Mouse (Mus musculus) heart, postnatal 14 days (tissue): ENCODE results near the gene Snd1. TPM values are rescaled to one million over a fixed set of nuclear protein-coding genes. Genes with fewer than 3 reads are reported as not detected.

Experiments used
- DNase-seq, 2 experiments: peaks; one replicate each; pipeline ENCODE4 v3.0.0; 2021 to 2022
- intact Hi-C: fragments of 180-260 bp; cut with DNase I; formaldehyde crosslinking; loops from one replicate; pipeline ENCODE4 v1.15.1; 2025
- total RNA-seq, 2 experiments: library from RNA; stranded (reverse); gene quantifications; 2 replicates each; pipeline ENCODE4 v1.2.3; 2021

The Snd1 gene
- total RNA-seq, 2 experiments from 2014 or later: 78.9 to 82.1 TPM

GRCm38 (mm10) chr6:28681521-28682457 lies 206.8 kb downstream of the Snd1 start:
- intact Hi-C loops: no loop called here
- no peak for DNase-seq

GRCm38 (mm10) chr6:28685052-28685451 lies 210.1 kb downstream of the Snd1 start:
- intact Hi-C loops: no loop called here
- DNase-seq: no peak

DNA sequence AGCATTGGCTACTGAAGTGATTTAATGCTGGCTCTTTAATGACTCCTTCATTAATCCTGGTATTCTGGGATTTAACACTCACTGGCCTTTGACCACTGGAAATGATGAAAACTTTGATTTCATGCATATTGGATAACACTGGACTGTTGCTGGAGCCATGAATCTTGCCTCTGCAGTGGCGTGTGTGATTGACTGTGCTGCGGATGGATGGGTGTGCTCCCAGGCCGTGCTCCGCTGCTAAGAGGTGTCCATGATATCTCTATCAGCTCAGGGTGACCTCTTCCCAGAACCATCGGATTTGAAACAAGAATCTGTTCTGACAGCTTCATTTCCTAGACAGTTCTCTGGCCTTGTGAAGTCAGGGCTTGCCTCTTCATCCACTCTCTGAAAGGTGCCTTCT lies 210.8 kb downstream of the Snd1 start:
- intact Hi-C loops: no loop called here
- DNase-seq: no peak

GRCm38 (mm10) chr6:28687776-28688175 lies 212.8 kb downstream of the Snd1 start:
- DNase-seq: no peak
- intact Hi-C loops: no loop called here

DNA sequence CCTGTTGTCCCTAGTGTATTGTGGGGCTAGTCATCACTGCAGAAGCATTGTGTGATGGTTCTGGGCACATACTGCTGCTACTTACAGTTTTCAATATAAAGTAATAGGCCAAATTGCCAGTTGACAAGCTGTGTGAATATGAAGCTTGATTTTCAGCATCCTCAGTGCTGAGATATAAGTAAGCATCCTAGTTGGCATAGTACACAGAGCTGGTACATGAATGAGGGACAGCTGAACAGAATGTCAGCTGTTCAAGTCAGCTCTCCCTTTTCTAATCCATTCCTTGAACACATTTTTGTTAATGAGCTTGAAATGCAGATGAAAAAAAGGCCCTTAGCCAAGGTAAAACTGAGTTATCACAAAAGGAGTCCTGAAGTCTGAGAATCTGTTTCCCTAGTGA lies 217.7 kb downstream of the Snd1 start:
- intact Hi-C loops: no loop called here

GRCm38 (mm10) chr6:28697214-28697613 lies 222.3 kb downstream of the Snd1 start:
- DNase-seq: no peak
- intact Hi-C loops: no loop called here

More for the DNA sequence above, 217.7 kb downstream of the Snd1 start:
- DNase-seq: no peak

GRCm38 (mm10) chr6:28704612-28705011 lies 229.7 kb downstream of the Snd1 start:
- intact Hi-C loops: no loop called here
- no peak for DNase-seq

DNA sequence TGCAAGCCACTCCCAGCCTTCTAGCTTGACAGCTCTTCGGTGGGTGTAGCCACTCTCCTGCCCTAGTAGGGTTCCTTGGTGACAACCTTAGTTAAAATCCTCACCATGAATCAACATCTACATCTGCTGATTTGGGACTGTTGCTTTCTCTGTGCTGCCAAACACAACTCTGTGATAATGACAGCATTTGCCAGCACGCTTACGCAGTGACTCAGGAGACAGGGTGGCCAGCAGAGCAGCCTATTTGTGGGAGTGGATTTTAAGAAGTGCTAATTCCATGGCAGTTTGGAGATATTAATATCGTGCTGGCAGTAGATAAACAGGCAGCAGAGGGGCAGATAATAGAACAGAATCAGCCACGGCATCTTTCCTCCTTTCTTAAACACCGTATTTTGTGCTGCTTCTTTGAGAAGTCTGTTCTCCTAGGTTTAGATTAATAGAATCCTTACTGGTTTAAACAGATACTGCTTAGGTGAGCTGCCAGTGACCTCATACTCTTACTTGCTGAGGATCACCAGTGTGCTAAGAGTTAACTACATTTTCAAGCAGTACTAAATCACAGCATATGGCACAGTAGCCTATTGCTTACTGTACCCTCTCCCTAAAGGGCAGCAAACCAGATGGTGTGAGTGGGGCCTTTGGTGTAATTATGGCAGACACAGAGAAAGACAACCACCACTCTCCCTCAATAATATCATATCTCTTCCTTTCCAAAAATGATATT lies 230.6 kb downstream of the Snd1 start:
- intact Hi-C loops: no loop called here
- DNase-seq: peak in 1 of 2 experiments; percentile 25

DNA sequence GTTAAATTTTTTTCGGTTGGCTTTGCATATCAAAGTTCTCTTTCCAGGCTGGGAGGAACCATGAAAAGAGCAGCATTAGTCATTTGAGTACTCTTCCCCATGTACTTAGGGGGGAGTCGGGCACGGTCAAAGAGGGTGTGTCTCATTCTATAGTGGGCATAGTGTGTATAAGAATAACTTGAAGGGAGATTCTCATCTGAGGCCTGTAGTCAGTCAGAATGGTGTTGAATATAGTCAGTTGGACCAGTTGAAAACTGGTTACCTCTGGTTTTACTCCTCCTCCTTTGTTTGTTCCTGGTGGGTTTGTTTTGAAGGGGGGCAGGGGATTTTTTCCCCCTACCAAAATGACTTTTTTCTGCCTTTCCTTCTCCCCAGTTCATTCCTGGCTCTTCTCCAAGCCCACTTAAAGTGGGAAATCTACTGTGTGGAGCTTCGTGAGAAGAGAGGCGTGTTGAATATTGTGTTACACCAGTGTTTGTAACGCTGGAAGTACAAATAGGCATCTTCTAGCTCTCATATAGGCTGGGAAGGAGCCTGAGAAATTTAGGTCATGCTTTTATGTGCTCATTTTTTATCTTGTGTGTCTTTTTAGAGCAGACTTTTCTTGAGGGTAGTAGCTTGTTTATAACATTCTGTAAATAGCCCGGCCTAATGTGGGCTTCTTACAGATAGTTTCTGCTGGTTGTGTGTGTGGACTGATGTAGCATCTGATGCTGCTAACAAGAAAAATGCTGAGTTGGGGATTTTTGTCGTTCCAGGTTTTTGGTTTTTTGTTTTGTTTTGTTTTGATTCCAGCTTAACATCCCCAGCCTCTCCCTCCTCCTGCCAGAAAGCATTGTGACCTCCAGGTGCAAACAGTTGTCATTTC lies 231.4 kb downstream of the Snd1 start:
- no peak for DNase-seq
- intact Hi-C loops: no loop called here

DNA sequence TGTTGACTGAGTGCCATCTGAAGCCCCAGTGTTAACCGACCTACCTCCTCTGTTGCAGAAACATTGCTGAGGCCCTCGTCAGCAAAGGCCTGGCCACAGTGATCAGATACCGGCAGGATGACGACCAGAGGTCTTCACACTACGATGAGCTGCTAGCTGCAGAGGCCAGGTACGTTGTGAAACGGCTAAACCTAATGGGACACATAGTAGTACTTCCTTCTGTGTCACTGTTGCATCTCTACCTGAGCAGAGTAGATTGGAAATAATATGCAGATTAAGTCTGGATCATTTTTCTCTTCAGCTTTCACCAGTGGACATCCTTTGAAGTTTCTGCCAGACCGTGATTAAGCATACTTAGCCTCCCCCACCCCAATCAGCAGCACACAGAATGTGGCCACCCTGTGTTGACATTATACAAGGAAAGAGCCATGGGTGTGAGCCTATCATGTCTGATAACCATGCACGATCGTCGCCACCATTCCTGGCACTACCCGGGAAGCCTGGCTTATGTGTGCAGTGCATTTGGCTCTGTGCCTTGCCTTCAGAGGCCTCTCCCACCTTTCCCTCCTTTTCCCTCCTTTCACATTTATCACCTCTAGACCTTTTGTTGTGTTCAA lies 232.1 kb downstream of the Snd1 start:
- DNase-seq: peak; percentile 23 to 26
- intact Hi-C loops: no loop called here

DNA sequence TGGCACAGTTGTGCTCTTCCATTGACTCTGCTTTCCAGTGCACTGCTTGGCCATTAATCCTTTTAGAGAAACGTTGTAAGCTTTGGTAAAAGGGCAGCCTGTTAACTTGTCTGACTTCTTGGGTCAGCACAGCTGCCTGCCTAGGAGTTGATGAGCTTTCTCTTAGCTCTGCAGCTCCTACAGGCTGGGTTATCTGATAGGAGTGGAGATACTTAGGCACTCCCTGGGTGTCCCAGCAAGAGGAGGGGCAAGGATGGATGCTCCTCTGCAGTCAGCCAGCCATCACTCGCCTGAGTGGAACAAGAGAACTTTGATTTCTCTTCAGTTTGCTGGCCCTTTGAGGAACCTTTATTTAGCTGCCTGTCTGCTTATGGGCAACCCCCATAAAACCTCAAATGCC lies 235.1 kb downstream of the Snd1 start:
- DNase-seq: no peak
- intact Hi-C loops: no loop called here

GRCm38 (mm10) chr6:28717203-28717844 lies 242.4 kb downstream of the Snd1 start:
- intact Hi-C loops: no loop called here
- DNase-seq: no peak

DNA sequence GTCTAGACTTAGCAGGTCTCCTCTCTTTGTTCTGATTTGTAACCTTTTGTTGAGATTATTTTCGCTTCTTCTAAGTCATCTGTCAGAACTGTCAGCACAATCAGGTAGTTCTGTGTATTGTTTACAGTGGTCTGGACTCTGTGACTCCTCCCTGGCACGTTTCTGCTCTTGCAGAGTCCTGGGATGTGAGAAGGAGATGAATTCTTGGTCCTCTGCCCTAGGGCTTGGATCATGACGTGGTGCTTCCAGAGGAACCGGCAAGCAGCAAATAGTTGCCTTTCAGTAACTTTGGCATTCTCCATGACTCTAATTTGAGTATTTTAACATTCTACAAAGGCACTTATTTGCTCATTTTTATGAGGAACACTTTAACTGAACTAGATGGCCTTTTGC lies 242.9 kb downstream of the Snd1 start:
- intact Hi-C loops: no loop called here
- peak in 1 of 2 experiments; percentile 25 for DNase-seq

DNA sequence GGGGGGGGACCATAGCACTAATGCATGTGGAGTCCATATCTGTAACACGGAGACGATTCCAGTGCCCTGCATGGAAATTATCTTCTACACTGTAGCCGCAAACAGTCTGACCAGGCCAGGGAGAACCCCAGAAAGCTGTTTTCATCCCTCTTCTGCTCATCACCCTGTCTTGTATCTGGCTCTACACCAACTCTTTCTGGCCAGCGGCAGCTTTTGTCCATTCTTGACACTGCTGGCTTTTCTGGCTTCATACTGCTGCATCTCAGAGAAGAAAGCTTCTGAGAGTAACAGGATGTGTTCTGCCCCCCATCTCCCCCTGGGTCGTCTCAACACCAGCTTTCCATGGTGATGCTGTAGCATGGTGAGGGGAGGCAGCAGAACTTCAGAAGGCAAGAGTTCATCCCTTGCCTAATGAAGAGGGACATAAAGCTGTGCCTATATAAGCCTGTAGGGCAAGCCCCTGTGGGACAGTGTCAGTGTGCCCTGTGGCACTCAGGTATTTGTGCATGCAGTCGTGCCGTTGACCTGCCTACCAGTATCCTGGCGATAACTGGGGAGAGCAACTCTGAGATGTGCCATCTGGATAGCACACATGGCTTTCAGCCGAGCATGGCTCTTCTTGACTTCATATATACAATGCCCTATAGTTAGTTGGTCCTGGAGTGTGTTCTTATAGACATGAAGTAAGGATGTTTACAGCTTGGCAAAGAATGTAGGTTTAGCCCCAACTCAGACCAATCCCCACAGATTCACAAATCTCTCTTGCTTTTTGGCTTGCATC lies 245.6 kb downstream of the Snd1 start:
- no peak for DNase-seq
- intact Hi-C loops: no loop called here

GRCm38 (mm10) chr6:28723059-28723458 lies 248.1 kb downstream of the Snd1 start:
- DNase-seq: no peak
- intact Hi-C loops: no loop called here

DNA sequence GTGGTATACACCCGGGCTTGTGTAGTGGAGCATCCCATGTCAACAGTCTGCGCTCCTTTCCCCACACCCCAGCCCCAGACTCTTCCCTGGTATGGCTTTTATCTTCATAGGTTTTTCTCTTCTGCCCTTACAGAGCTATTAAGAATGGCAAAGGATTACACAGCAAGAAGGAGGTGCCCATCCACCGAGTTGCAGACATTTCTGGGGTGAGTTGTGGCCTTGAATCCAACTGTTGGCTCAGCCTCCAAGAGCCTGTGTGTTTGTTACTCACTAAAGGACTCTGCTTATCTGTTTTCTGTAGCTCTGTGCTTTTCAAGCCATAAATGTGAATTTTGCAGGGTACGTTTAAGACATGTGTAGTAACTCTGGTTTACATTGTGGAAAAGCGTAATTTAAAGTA lies 249.8 kb downstream of the Snd1 start:
- intact Hi-C loops: no loop called here
- no peak for DNase-seq

GRCm38 (mm10) chr6:28729236-28729635 lies 254.3 kb downstream of the Snd1 start:
- intact Hi-C loops: no loop called here
- DNase-seq: no peak

DNA sequence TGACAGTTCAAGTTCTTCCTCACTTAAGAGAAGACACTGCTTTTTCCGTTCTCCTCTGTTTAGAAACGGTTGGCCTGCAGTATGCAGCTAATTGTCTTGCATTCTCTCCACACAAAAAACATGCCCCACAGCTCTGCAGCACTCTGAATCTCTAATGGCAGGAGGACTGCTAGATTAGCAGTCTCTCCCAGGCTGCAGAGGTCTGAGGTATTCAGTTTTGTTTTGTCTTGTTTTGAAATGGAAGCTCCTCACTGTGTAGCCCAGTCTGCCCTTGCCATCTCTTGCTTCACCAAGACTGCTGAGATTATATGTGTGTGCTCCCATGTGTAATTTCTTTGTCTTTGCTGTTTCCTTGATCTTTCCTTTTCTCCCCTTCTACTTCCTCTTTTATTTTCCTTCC lies 254.7 kb downstream of the Snd1 start:
- intact Hi-C loops: no loop called here
- DNase-seq: no peak

DNA sequence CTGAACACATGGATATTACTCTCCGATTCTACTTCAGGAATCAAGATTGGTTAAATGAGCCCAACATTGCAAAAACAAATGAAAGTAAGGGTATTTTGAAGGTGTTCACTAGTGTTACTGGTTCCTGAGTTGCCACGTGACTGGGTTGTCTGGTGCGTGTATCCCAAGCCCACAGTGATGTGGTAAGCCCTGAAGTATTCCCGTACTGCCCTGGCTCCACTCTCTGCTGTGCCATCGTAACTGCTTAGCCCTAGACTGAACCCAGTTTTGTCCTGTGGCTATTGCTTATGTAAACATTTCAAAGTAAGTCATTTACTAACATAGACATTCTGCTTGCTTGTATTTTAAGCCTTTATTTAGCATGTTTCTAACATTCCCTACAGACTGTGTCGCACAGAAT lies 256.3 kb downstream of the Snd1 start:
- DNase-seq: no peak
- intact Hi-C loops: no loop called here
